Comparison of ENCODE assay signal across 18 mouse cellular contexts in genomic region chr13:34859406-34859805, GRCm38 (mm10). TPM values are rescaled to one million over a fixed set of nuclear protein-coding genes. Genes with fewer than 3 reads are reported as not detected.
DNase-seq lines count a peak whose midpoint lies in the region; ATAC-seq lines count a peak whose summit lies in the region.
"Had no signal": no experiment of that assay in that cellular context is flagged by ENCODE, and none has a peak within 500 bp of the region (broad histone marks: within the 10 kb centered on the region; RNA-seq: fewer than 3 reads in every experiment).

No protein-coding gene starts in this region.

- ATAC-seq in forebrain, embryonic 15.5 days (replicated peaks) = no peak
- ATAC-seq: activated CD4-positive, CD25-positive, alpha-beta regulatory T cell, adult 4 months; forebrain, embryonic 16.5 days; inflammation-experienced regulatory T-cells, adult 6 months; midbrain, embryonic 16.5 days had no signal

- no peak overlapping the region for H3K4me2 ChIP-seq in forebrain, embryonic 15.5 days (replicated peaks)
- H3K4me2 ChIP-seq: hindbrain, embryonic 12.5 days had no signal

- no peak overlapping the region for H3K9ac ChIP-seq in forebrain, embryonic 15.5 days (replicated peaks)
- H3K9ac ChIP-seq: hindbrain, embryonic 12.5 days had no signal

- DNase-seq in layer of hippocampus, adult 11-12 months (ENCODE audit: low spot score) = peak; percentile 29
- no peak for DNase-seq in layer of hippocampus, postnatal 10 days (ENCODE audit: low spot score in 2 of 2)
- DNase-seq in brain, adult 2 months (ENCODE audit: low read depth, low spot score) = peak; percentile 89
- peak; percentile 50 to 54 for DNase-seq in left cerebral cortex, adult 18-20 months (ENCODE audit: low spot score in 2 of 2)
- peak; percentile 32 to 60 for DNase-seq in right cerebral cortex, postnatal 36 days (ENCODE audit: low spot score in 2 of 2)
- DNase-seq in adrenal gland, adult (ENCODE audit: inconsistent age in 2 of 2, low spot score in 1 of 2) = no peak
- DNase-seq in kidney, adult 8-10 months = no peak
- DNase-seq: cerebellum, postnatal 14 days; gastrocnemius, postnatal 36 days; lung, postnatal 14 days; thymus, postnatal 4 days had no signal

- H3K4me3 ChIP-seq in forebrain, embryonic 15.5 days = no peak overlapping the region
- H3K4me3 ChIP-seq: hindbrain, embryonic 12.5 days; megakaryocyte, embryonic 14.5 days had no signal

- peaks cover 2% of the 10 kb centered on the region; the same call in 1 of the 2 replicates for H3K9me3 ChIP-seq in forebrain, embryonic 15.5 days

- 81% methylated on average over 5 of the region's 5 CpGs for WGBS in forebrain, embryonic 15.5 days

- H3K27me3 ChIP-seq in forebrain, embryonic 15.5 days = no peaks in the 10 kb centered on the region
- H3K27me3 ChIP-seq: hindbrain, embryonic 12.5 days had no signal

- H3K4me1 ChIP-seq in forebrain, embryonic 15.5 days = no peaks in the 10 kb centered on the region
- H3K4me1 ChIP-seq: hindbrain, embryonic 12.5 days; megakaryocyte, embryonic 14.5 days had no signal

- H3K27ac ChIP-seq in forebrain, embryonic 15.5 days (replicated peaks) = no peak overlapping the region
- H3K27ac ChIP-seq: hindbrain, embryonic 12.5 days had no signal

- no peaks in the 10 kb centered on the region for H3K36me3 ChIP-seq in forebrain, embryonic 15.5 days
- H3K36me3 ChIP-seq: hindbrain, embryonic 12.5 days had no signal

RNA-seq across cellular contexts. Expression of gene Prpf4b, which starts 15.7 kb away (rescaled TPM):
- total RNA-seq in layer of hippocampus, postnatal 10 days (2021) = 10 to 100 TPM; 91.9 to 95.3 TPM
- 10 to 100 TPM; 81.7 to 83.0 TPM for total RNA-seq in left cerebral cortex, adult 18-20 months (2021)
- 68.4 and 69.6 TPM in 2 replicates for polyA plus RNA-seq in forebrain, embryonic 15.5 days (2015; fragmentation: Nextera tagmentation; extraction: Ambion mirVana)

Comparison
In these comparisons a context has a peak if more than half of its experiments do, and no peak if none do; other contexts are left out.
1. DNase-seq: peak in layer of hippocampus, adult 11-12 months (single experiment), brain, adult 2 months (single experiment), left cerebral cortex, adult 18-20 months (2 of 2) and right cerebral cortex, postnatal 36 days (2 of 2); none in layer of hippocampus, postnatal 10 days (0 of 2), adrenal gland, adult (0 of 2) and kidney, adult 8-10 months (0 of 2).